Mouse (Mus musculus): Measurements from ENCODE around the gene Smco2.

GRCm38 (mm10) chr6:146879856-146880255 lies 30.0 kb downstream of the Smco2 start:
- TF ChIP-seq POLR2A (IDR thresholded peaks at IDR 0.05; ENCODE audit: control insufficient read depth in 1 of 2, insufficient read depth in 1 of 2, low read depth in 1 of 2, low read length in 2 of 2, poor library complexity in 1 of 2), result no peak
- TF ChIP-seq CTCF (IDR thresholded peaks at IDR 0.05 in 2 of 3, conservative IDR thresholded peaks at IDR 0.05 in 1 of 3; ENCODE audit: control insufficient read depth in 1 of 3, insufficient read depth in 1 of 3, low read depth in 2 of 3, low read length in 3 of 3, poor library complexity in 1 of 3, severe bottlenecking in 1 of 3), result no peak
- TF ChIP-seq MEF2A (IDR thresholded peaks at IDR 0.05; ENCODE audit: extremely low read depth, insufficient replicate concordance, low read depth, low read length, poor library complexity, severe bottlenecking), result no peak
- TF ChIP-seq ETS1 (IDR thresholded peaks at IDR 0.05; ENCODE audit: low read depth, low read length), result no peak
